Mouse (Mus musculus): ENCODE results near the gene Rock2. TPM values are rescaled to one million over a fixed set of nuclear protein-coding genes. Genes with fewer than 3 reads are reported as not detected.
"Not testable (repeated sequence)": the region's sequence is repeated elsewhere in the genome, so short reads cannot be mapped to it uniquely, and the experiment has no call there.

Gene Rock2
- polyA plus RNA-seq, 1 experiment from 2014 or later, result 10.9 TPM

DNA sequence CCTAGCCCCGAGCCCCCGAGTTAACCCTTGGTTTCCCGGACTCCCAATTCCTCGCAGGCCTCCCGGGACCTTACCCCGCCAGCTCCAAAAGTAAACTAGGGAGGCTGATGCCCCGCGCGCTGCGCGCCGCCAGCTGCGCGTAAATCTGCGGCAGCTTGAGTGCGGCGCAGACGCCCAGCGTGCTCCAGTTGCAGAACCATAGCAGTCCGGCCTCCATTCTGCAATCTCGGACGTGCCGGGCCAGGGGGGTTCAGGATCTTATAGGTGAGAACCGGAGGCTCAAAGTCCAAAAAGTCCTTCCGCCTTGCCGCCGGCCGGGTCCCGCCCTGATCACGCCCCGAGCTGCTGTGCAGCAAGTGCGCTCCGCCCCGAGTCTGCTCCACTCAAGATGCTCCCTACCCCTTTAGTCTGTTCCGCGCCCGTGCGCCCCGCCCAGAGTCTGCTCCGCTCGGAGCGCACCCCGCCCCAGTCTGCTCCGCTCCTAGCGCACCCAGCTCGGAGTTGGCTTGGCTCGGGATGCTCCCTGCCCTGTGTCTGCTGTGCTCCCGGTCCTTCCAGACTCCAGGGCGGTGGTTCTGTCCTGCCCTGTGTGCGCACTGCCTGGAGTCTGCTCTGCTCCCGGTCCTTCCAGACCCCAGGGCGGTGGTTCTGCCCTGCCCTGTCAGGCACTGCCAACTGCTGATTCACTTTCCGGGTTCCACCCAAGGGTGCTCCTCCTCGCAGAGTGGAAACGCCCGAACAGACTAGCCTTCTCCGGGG, 105.2 kb downstream of the Rock2 start, which contains the start of gene Pqlc3:
Gene Pqlc3, minus strand, starts transcription at position 670 of the 759 bp plus-strand sequence.
- peak within 1 kb of the TSS; percentile 66 for H3K9ac ChIP-seq (ENCODE audit: low read depth, low read length)
- ATAC-seq, result peak; percentile 99
- H3K27ac ChIP-seq (ENCODE audit: low read length), result peak within 1 kb of the TSS; percentile 67
- 1% methylated on average over 57 of the region's 57 CpGs for WGBS
- no peaks in the 10 kb centered on the region for H3K27me3 ChIP-seq (replicated peaks; ENCODE audit: control insufficient read depth, insufficient read depth, low read length)
- peak within 1 kb of the TSS; percentile 81 for H3K4me2 ChIP-seq (ENCODE audit: low read depth, low read length)
- no peaks in the 10 kb centered on the region for H3K9me3 ChIP-seq (ENCODE audit: control insufficient read depth, low read length)
- peak within 1 kb of the TSS; percentile 53 for H3K4me3 ChIP-seq (ENCODE audit: low read length)
- 0 out of 2 replicates have a peak, but pooled peaks cover 9% of the 10 kb centered on the region for H3K4me1 ChIP-seq (ENCODE audit: control insufficient read depth, insufficient read depth, low read length)
- no peaks in the 10 kb centered on the region for H3K36me3 ChIP-seq (ENCODE audit: control insufficient read depth, insufficient read depth, low read length)

DNA sequence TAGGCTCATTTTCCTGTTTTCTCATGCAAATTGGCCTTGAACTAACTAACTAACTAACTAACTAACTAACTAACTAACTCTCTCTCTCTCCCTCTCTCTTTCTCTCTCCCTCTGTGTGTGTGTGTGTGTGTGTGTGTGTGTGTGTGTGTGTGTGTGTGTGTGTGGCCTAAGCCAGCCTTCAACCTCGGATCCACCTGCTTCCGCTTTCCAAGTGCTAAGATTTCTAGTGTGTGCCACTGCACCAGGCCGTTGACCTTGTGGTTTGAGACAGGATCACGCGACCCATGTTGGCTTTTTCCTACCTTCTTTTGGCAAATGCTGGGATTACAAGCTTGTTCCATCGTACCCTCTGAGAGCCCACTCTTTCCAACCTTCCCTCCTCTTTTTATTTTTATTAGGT, 105.9 kb downstream of the Rock2 start:
- H3K4me1 ChIP-seq (ENCODE audit: control insufficient read depth, insufficient read depth, low read length), result 0 out of 2 replicates have a peak, but pooled peaks cover 9% of the 10 kb centered on the region
- H3K27me3 ChIP-seq (replicated peaks; ENCODE audit: control insufficient read depth, insufficient read depth, low read length), result no peaks in the 10 kb centered on the region
- no peak for ATAC-seq
- no peak overlapping the region for H3K4me2 ChIP-seq (ENCODE audit: low read depth, low read length)
- 64% methylated on average over 6 of the region's 6 CpGs for WGBS
- no peaks in the 10 kb centered on the region for H3K36me3 ChIP-seq (ENCODE audit: control insufficient read depth, insufficient read depth, low read length)
- H3K4me3 ChIP-seq (ENCODE audit: low read length), result no peak overlapping the region
- H3K9ac ChIP-seq (ENCODE audit: low read depth, low read length), result no peak overlapping the region
- H3K9me3 ChIP-seq (ENCODE audit: control insufficient read depth, low read length), result no peaks in the 10 kb centered on the region
- H3K27ac ChIP-seq (ENCODE audit: low read length), result no peak overlapping the region

DNA sequence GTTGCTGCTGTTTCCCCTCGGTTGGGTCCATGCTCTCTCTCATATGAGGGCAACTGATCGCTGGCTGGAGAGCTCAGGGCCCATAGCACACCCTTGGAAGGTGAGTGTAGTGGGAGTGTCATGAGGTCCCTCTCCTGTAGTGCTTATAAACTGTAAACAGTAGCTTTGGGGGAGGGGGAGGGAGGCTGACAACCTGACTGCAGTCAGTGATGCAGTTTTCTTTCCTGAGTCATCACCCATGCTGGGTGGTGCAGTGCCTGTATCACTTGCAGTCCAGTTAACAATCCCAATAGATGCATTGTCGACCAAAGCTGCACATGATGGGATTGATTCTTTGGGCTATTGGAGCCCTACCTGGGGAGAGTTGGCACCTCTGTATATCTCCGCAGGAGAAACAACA, 106.5 kb downstream of the Rock2 start:
- Histone ChIP-seq H3K4me2 (ENCODE audit: low read depth, low read length) (no peak overlapping the region), H3K9ac (ENCODE audit: low read depth, low read length) (no peak overlapping the region), H3K27ac (ENCODE audit: low read length) (no peak overlapping the region), H3K4me1 (ENCODE audit: control insufficient read depth, insufficient read depth, low read length) (0 out of 2 replicates have a peak, but pooled peaks cover 9% of the 10 kb centered on the region), H3K36me3 (ENCODE audit: control insufficient read depth, insufficient read depth, low read length) (no peaks in the 10 kb centered on the region), H3K4me3 (ENCODE audit: low read length) (no peak overlapping the region), H3K9me3 (ENCODE audit: control insufficient read depth, low read length) (no peaks in the 10 kb centered on the region), H3K27me3 (replicated peaks; ENCODE audit: control insufficient read depth, insufficient read depth, low read length) (no peaks in the 10 kb centered on the region)
- ATAC-seq, result no peak
- WGBS, result 52% methylated on average over 4 of the region's 4 CpGs

DNA sequence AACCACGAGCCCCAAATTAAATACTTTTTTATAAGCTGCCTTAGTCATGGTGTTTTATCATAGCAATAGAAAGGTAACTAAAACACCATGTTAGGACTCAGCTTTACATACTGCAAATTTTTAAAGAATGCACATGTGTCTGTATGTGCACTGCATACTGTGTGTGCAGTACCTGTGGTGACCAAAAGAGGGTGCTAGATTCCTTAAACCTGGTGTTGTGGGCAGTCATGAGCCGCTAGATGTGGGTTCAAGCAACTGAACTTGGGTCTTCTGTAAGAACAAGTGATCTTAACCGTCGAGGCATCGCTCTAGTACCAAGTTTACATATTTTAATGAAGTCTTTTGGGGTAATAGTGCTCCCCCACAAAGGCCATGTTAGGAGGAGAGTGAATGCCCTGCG, 114.8 kb downstream of the Rock2 start:
- no peak overlapping the region for H3K27ac ChIP-seq (ENCODE audit: low read length)
- no peak for ATAC-seq
- no peaks in the 10 kb centered on the region for H3K36me3 ChIP-seq (ENCODE audit: control insufficient read depth, insufficient read depth, low read length)
- H3K4me1 ChIP-seq (ENCODE audit: control insufficient read depth, insufficient read depth, low read length), result peaks cover 7% of the 10 kb centered on the region; the same call in 1 of the 2 replicates
- no peak overlapping the region for H3K9ac ChIP-seq (ENCODE audit: low read depth, low read length)
- H3K4me2 ChIP-seq (ENCODE audit: low read depth, low read length), result no peak overlapping the region
- H3K9me3 ChIP-seq (ENCODE audit: control insufficient read depth, low read length), result no peaks in the 10 kb centered on the region
- H3K4me3 ChIP-seq (ENCODE audit: low read length), result no peak overlapping the region
- no peaks in the 10 kb centered on the region for H3K27me3 ChIP-seq (replicated peaks; ENCODE audit: control insufficient read depth, insufficient read depth, low read length)
- WGBS, result 92% methylated on average over 6 of the region's 6 CpGs

DNA sequence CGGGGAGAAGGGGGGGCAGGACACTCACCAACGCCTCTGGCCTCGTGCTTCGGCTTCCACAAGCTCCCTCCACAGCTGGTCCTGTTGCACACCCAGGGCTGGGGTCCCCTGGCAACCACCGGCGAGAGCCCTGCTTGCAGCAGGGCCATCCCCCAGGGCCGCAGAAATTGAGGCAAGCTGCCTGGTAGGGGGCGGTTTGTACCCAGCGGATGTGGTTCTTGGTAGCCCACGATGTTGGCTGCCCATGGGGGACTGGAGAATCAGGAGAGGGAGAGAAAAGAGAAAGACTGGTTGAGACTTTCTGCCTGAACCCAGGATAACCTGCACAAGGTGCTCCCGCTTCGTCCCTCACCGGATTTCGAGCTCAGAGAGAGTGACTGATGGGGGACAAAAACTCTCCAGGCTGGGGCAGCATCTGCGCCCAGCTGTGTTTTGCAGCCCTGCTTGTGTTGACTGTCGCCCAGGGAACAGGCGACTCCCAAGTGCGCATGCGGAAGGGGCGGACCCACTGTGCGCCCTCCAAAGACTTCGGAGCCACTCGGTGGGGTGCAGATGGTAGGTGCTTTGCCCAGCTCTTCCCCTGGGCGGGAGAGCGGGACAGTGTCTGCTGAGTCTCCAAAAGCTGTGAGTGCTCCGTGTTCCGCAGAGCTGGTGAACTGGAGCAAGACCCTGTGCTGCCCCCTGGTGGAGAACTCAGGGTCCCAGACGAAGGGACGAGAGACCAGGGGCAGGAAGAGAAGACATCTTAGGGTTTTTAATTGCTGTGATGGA, 116.6 kb downstream of the Rock2 start, which contains the start of gene 2410004P03Rik:
Gene 2410004P03Rik, minus strand, starts transcription at position 628 of the 771 bp plus-strand sequence.
- Histone ChIP-seq H3K4me3 (ENCODE audit: low read length) (peak within 1 kb of the TSS; percentile 49), H3K9ac (ENCODE audit: low read depth, low read length) (peak within 1 kb of the TSS; percentile 55), H3K27ac (ENCODE audit: low read length) (no peak within 1 kb of the TSS), H3K4me2 (ENCODE audit: low read depth, low read length) (peak within 1 kb of the TSS; percentile 71), H3K9me3 (ENCODE audit: control insufficient read depth, low read length) (no peaks in the 10 kb centered on the region), H3K36me3 (ENCODE audit: control insufficient read depth, insufficient read depth, low read length) (no peaks in the 10 kb centered on the region), H3K27me3 (replicated peaks; ENCODE audit: control insufficient read depth, insufficient read depth, low read length) (no peaks in the 10 kb centered on the region), H3K4me1 (ENCODE audit: control insufficient read depth, insufficient read depth, low read length) (peaks cover 7% of the 10 kb centered on the region; the same call in 1 of the 2 replicates)
- WGBS, result 6% methylated on average over 29 of the region's 29 CpGs
- ATAC-seq, result peak; percentile 78

DNA sequence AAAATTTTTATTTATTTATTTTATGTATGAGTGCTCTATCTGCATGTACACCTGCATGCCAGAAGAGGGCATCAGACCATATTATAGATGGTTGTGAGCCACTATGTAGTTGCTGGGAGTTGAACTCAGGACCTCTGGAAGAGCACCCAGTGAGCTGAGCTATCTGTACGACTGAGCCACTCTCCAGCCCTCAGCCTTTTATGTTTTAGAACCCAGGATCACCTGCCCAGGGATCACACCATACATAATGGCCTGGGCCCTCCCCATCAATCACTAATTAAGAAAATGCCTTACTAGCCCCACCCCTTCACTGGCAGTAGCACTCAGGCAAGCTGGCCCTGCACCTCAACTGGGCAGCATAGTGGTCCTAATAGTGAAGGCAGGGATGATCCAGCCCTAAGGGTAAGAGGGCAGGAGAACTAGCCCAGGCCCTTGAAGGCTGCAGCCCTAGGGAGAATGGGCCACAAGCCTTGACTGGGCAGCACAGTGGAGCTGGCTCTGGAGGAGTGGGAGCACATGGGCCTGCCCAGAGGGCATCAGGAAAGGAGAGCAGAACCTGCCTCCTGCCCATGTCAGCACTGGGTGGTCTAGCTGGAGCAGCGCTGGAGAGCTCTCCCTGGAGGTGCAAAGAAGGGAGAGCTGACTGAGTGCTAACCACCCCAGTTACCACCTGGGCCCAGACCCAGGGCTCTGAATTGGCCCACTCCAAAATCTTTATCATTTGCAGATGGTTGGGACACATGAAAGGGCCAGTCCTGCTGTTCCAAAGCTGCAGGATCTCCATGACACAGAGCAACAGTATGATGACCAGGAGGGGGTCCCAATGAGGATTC, 117.6 kb downstream of the Rock2 start:
- H3K4me1 ChIP-seq (ENCODE audit: control insufficient read depth, insufficient read depth, low read length), result peaks cover 7% of the 10 kb centered on the region; the same call in 1 of the 2 replicates
- 75% methylated on average over 2 of the region's 2 CpGs for WGBS
- H3K9ac ChIP-seq (ENCODE audit: low read depth, low read length), result no peak overlapping the region
- no peak overlapping the region for H3K4me2 ChIP-seq (ENCODE audit: low read depth, low read length)
- no peak for ATAC-seq
- no peaks in the 10 kb centered on the region for H3K9me3 ChIP-seq (ENCODE audit: control insufficient read depth, low read length)
- no peaks in the 10 kb centered on the region for H3K27me3 ChIP-seq (replicated peaks; ENCODE audit: control insufficient read depth, insufficient read depth, low read length)
- no peak overlapping the region for H3K27ac ChIP-seq (ENCODE audit: low read length)
- H3K4me3 ChIP-seq (ENCODE audit: low read length), result no peak overlapping the region
- H3K36me3 ChIP-seq (ENCODE audit: control insufficient read depth, insufficient read depth, low read length), result no peaks in the 10 kb centered on the region

DNA sequence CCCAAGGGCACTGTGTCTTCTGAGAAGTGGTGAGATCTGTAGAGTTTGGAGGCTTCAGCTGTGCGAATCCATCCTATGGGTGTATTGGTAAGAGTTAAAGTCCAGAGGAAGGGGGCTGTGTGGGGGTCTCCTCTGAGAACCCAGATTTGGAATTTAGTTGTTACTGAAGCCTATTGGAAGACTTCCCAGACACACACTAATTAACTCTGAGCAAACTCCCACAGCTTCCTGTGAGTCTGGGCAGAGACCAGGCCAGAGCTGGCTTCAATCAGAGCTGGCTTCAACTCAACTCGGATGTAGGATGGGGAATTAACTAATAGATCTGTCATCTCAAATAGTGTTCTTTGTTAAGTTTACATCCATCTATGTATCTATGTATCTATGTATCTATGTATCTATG, 121.0 kb downstream of the Rock2 start:
- Histone ChIP-seq H3K27me3 (replicated peaks; ENCODE audit: control insufficient read depth, insufficient read depth, low read length) (no peaks in the 10 kb centered on the region), H3K9me3 (ENCODE audit: control insufficient read depth, low read length) (no peaks in the 10 kb centered on the region), H3K4me2 (ENCODE audit: low read depth, low read length) (no peak overlapping the region), H3K27ac (ENCODE audit: low read length) (no peak overlapping the region), H3K9ac (ENCODE audit: low read depth, low read length) (no peak overlapping the region), H3K36me3 (ENCODE audit: control insufficient read depth, insufficient read depth, low read length) (no peaks in the 10 kb centered on the region), H3K4me3 (ENCODE audit: low read length) (no peak overlapping the region), H3K4me1 (ENCODE audit: control insufficient read depth, insufficient read depth, low read length) (peaks cover 7% of the 10 kb centered on the region; the same call in 1 of the 2 replicates)
- WGBS, result 65% methylated on average over 2 of the region's 2 CpGs
- no peak for ATAC-seq

DNA sequence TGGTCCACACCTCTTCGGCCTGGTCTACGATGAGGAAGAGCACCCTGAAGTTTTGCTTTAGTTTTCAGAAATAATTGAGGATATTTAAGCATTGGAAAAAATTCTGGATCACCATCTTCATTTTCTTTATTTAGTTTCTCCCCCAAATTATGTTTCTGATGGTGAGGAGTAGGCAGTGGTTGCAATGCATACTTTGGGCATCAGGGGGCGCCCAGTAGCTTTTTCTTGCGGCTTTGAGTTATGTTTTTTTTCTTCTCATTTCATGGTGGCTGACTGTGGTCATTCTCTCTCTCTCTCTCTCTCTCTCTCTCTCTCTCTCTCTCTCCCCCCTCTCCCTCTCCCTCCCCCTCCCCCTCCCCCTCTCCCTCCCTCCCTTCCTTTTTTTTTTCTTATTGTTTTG, 123.8 kb downstream of the Rock2 start:
- no peaks in the 10 kb centered on the region for H3K4me1 ChIP-seq (ENCODE audit: control insufficient read depth, insufficient read depth, low read length)
- WGBS, result 32% methylated on average over 4 of the region's 4 CpGs
- H3K9ac ChIP-seq (ENCODE audit: low read depth, low read length), result no peak overlapping the region
- no peak overlapping the region for H3K4me3 ChIP-seq (ENCODE audit: low read length)
- no peak overlapping the region for H3K4me2 ChIP-seq (ENCODE audit: low read depth, low read length)
- no peaks in the 10 kb centered on the region for H3K36me3 ChIP-seq (ENCODE audit: control insufficient read depth, insufficient read depth, low read length)
- no peaks in the 10 kb centered on the region for H3K27me3 ChIP-seq (replicated peaks; ENCODE audit: control insufficient read depth, insufficient read depth, low read length)
- no peaks in the 10 kb centered on the region for H3K9me3 ChIP-seq (ENCODE audit: control insufficient read depth, low read length)
- no peak overlapping the region for H3K27ac ChIP-seq (ENCODE audit: low read length)
- ATAC-seq, result no peak

DNA sequence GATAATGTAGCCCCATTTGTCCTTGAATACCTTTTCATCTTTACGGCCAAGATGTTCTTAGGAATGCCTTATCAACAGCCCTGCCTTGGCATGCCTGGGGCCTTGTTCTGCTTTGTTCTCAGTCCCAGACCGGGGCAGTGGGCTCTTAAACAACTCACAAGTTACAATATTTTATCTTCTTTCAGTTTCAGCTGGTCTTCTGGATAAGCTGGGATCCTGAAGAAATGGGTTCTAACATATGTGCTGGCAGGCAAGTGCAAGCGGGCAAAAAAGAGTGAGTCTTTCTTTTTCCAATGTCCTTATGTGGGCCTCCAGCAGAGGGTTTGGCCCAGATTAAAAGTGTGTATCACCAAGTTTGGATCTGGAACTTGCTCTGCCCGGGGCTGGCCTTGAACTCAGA, 126.4 kb downstream of the Rock2 start:
- not testable (repeated sequence) for H3K4me3 ChIP-seq (ENCODE audit: low read length); H3K4me2 ChIP-seq (ENCODE audit: low read depth, low read length); H3K9me3 ChIP-seq (ENCODE audit: control insufficient read depth, low read length); H3K4me1 ChIP-seq (ENCODE audit: control insufficient read depth, insufficient read depth, low read length); H3K27ac ChIP-seq (ENCODE audit: low read length); H3K27me3 ChIP-seq (replicated peaks; ENCODE audit: control insufficient read depth, insufficient read depth, low read length); ATAC-seq; H3K36me3 ChIP-seq (ENCODE audit: control insufficient read depth, insufficient read depth, low read length); H3K9ac ChIP-seq (ENCODE audit: low read depth, low read length)
- 76% methylated on average over 4 of the region's 4 CpGs for WGBS
